Mouse (Mus musculus): Measurements from ENCODE around the gene Hist1h3h. TPM values are rescaled to one million over a fixed set of nuclear protein-coding genes. Genes with fewer than 3 reads are reported as not detected.

Hist1h3h gene
- polyA plus RNA-seq, 1 experiment from 2014 or later: 8.7 TPM

DNA sequence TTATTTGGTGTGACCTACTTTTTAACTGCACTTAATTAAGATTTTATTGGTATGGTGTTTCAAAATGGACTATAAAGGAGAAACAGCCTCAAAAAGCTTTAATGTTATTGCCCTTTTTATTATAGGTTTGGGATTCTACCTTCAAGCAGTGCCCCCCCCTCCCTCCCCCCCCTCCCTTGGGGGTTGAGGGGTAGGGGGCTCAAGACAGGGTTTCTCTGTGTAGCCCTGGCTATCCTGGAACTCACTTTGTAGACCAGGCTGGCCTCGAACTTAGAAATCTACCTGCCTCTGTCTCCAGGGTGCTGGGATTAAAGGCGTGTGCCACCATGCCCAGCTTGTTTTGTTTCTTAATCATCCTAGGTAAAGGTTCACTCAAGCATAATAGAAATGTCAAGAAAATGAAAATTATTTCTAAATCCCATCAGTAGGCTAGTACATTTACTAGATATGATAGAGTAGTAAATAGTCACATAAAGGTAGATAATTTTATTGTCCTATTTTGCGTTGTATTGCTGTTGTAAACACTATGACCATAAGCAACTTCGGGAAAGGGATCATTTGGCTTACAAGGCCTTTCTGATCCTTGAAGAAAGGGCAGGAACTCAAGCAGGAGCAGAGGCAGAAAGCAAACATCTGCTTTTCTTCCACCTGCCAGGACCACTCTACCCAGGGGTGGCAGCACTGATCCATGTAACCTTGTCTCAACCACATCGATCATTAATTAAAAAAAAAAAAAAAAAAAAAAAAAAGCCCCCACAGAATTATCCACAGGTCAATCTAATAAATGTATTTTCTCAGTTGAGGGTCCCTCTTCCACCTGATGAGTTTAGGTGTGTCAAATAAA, 5.8 kb downstream of the Hist1h3h start:
- Histone ChIP-seq H3K9ac (replicated peaks) (peak overlapping the region; percentile 64), H3K4me2 (ENCODE audit: low read depth, low read length) (peak overlapping the region; percentile 63), H3K4me1 (ENCODE audit: insufficient read depth) (peaks cover 4% of the 10 kb centered on the region), H3K36me3 (replicated peaks; ENCODE audit: insufficient read depth, low read length) (no peaks in the 10 kb centered on the region), H3K9me3 (ENCODE audit: low read length) (no peaks in the 10 kb centered on the region), H3K27ac (ENCODE audit: low read depth) (peak overlapping the region; percentile 93), H3K27me3 (ENCODE audit: insufficient read depth, low read length) (no peaks in the 10 kb centered on the region), H3K4me3 (ENCODE audit: low read depth, low read length) (peak overlapping the region; percentile 43)
- ATAC-seq: no peak
- 41% methylated on average over 5 of the region's 5 CpGs for WGBS (ENCODE audit: insufficient replicate concordance)
- no peak for DNase-seq
- TF ChIP-seq EP300 (IDR thresholded peaks at IDR 0.05; ENCODE audit: low read depth): no peak
- TF ChIP-seq CTCF (IDR thresholded peaks at IDR 0.05; ENCODE audit: low read depth): peak; percentile 36

- no peak overlapping the region for H3K27ac ChIP-seq (ENCODE audit: low read depth)
- H3K4me1 ChIP-seq (ENCODE audit: insufficient read depth): no peaks in the 10 kb centered on the region
- H3K4me3 ChIP-seq (ENCODE audit: low read depth, low read length): no peak overlapping the region
- H3K4me2 ChIP-seq (ENCODE audit: low read depth, low read length): no peak overlapping the region
- H3K9ac ChIP-seq (replicated peaks): no peak overlapping the region
- H3K9me3 ChIP-seq (ENCODE audit: low read length): no peaks in the 10 kb centered on the region
- no peaks in the 10 kb centered on the region for H3K36me3 ChIP-seq (replicated peaks; ENCODE audit: insufficient read depth, low read length)
- no peak for ATAC-seq
- no peak for TF ChIP-seq CTCF (IDR thresholded peaks at IDR 0.05; ENCODE audit: low read depth)
- no peak for TF ChIP-seq EP300 (IDR thresholded peaks at IDR 0.05; ENCODE audit: low read depth)
- no peaks in the 10 kb centered on the region for H3K27me3 ChIP-seq (ENCODE audit: insufficient read depth, low read length)
- DNase-seq: no peak
- 48% methylated on average over 11 of the region's 11 CpGs for WGBS (ENCODE audit: insufficient replicate concordance)
Observed at GRCm38 (mm10) chr13:21727948-21728572, 10.6 kb downstream of the Hist1h3h start.

- no peak overlapping the region for H3K27ac ChIP-seq (ENCODE audit: low read depth)
- ATAC-seq: no peak
- H3K9ac ChIP-seq (replicated peaks): no peak overlapping the region
- no peaks in the 10 kb centered on the region for H3K36me3 ChIP-seq (replicated peaks; ENCODE audit: insufficient read depth, low read length)
- H3K9me3 ChIP-seq (ENCODE audit: low read length): no peaks in the 10 kb centered on the region
- WGBS (ENCODE audit: insufficient replicate concordance): 57% methylated on average over 1 of the region's 1 CpGs
- H3K4me2 ChIP-seq (ENCODE audit: low read depth, low read length): no peak overlapping the region
- H3K4me3 ChIP-seq (ENCODE audit: low read depth, low read length): no peak overlapping the region
- no peaks in the 10 kb centered on the region for H3K27me3 ChIP-seq (ENCODE audit: insufficient read depth, low read length)
- DNase-seq: no peak
- H3K4me1 ChIP-seq (ENCODE audit: insufficient read depth): no peaks in the 10 kb centered on the region
- no peak for TF ChIP-seq CTCF (IDR thresholded peaks at IDR 0.05; ENCODE audit: low read depth)
- TF ChIP-seq EP300 (IDR thresholded peaks at IDR 0.05; ENCODE audit: low read depth): no peak
Observed at GRCm38 (mm10) chr13:21729544-21729943, 12.1 kb downstream of the Hist1h3h start.

DNA sequence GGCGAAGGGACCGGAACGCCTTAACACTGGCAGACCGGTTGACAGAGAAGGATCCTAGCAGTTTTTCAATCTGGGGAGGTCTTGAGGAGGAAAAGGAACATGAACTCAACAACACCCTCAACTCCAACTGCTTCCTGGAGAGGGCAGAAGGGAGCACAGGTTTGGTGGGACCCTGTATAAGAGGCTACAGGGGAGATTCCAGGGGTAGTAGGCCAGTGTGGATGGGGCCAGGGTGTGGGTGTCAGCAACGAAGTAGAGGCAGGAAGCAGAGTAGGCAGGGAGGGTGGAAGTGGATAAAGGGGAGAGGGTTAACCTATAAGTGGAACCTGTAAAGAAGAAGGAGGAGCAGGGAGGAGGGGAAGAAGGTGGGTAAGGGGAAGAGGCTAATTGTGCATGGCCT, 16.0 kb downstream of the Hist1h3h start:
- H3K4me2 ChIP-seq (ENCODE audit: low read depth, low read length): no peak overlapping the region
- no peak overlapping the region for H3K27ac ChIP-seq (ENCODE audit: low read depth)
- H3K9ac ChIP-seq (replicated peaks): no peak overlapping the region
- peaks cover 6% of the 10 kb centered on the region; the same call in 1 of the 2 replicates for H3K4me1 ChIP-seq (ENCODE audit: insufficient read depth)
- no peaks in the 10 kb centered on the region for H3K9me3 ChIP-seq (ENCODE audit: low read length)
- no peaks in the 10 kb centered on the region for H3K36me3 ChIP-seq (replicated peaks; ENCODE audit: insufficient read depth, low read length)
- TF ChIP-seq EP300 (IDR thresholded peaks at IDR 0.05; ENCODE audit: low read depth) (no peak), CTCF (IDR thresholded peaks at IDR 0.05; ENCODE audit: low read depth) (peak; percentile 25; the same call in 1 of the 2 replicates)
- no peak overlapping the region for H3K4me3 ChIP-seq (ENCODE audit: low read depth, low read length)
- DNase-seq: no peak
- 78% methylated on average over 5 of the region's 5 CpGs for WGBS (ENCODE audit: insufficient replicate concordance)
- H3K27me3 ChIP-seq (ENCODE audit: insufficient read depth, low read length): no peaks in the 10 kb centered on the region
- no peak for ATAC-seq

GRCm38 (mm10) chr13:21734010-21734905, 16.8 kb downstream of the Hist1h3h start:
- H3K9me3 ChIP-seq (ENCODE audit: low read length): no peaks in the 10 kb centered on the region
- DNase-seq (peak; percentile 78), ATAC-seq (peak; percentile 69)
- peak overlapping the region; percentile 74 for H3K9ac ChIP-seq (replicated peaks)
- H3K4me1 ChIP-seq (ENCODE audit: insufficient read depth): peaks cover 6% of the 10 kb centered on the region; the same call in 1 of the 2 replicates
- no peaks in the 10 kb centered on the region for H3K27me3 ChIP-seq (ENCODE audit: insufficient read depth, low read length)
- TF ChIP-seq CTCF (IDR thresholded peaks at IDR 0.05; ENCODE audit: low read depth) (peak; percentile 95), EP300 (IDR thresholded peaks at IDR 0.05; ENCODE audit: low read depth) (no peak)
- peak overlapping the region; percentile 76 for H3K4me2 ChIP-seq (ENCODE audit: low read depth, low read length)
- no peaks in the 10 kb centered on the region for H3K36me3 ChIP-seq (replicated peaks; ENCODE audit: insufficient read depth, low read length)
- peak overlapping the region; percentile 90 for H3K27ac ChIP-seq (ENCODE audit: low read depth)
- H3K4me3 ChIP-seq (ENCODE audit: low read depth, low read length): peak overlapping the region; percentile 53
- WGBS (ENCODE audit: insufficient replicate concordance): under 1% methylated on average over 21 of the region's 21 CpGs

Measured in liver, postnatal 0 days (tissue).